Mouse (Mus musculus): ENCODE results near the gene Fam57a. TPM values are rescaled to one million over a fixed set of nuclear protein-coding genes. Genes with fewer than 3 reads are reported as not detected.

Gene Fam57a
- total RNA-seq (2021), result 1 to 10 TPM; 1.6 to 2.8 TPM
- long read RNA-seq, experiment 1, partial matches to known transcripts, result 0 of 1 reads
- long read RNA-seq, experiment 1, other reads (novel, unspliced or antisense), result 0 of 1 reads
- long read RNA-seq, experiment 2, partial matches to known transcripts, result 0 of 2 reads
- long read RNA-seq, experiment 2, other reads (novel, unspliced or antisense), result 1 of 2 reads

DNA sequence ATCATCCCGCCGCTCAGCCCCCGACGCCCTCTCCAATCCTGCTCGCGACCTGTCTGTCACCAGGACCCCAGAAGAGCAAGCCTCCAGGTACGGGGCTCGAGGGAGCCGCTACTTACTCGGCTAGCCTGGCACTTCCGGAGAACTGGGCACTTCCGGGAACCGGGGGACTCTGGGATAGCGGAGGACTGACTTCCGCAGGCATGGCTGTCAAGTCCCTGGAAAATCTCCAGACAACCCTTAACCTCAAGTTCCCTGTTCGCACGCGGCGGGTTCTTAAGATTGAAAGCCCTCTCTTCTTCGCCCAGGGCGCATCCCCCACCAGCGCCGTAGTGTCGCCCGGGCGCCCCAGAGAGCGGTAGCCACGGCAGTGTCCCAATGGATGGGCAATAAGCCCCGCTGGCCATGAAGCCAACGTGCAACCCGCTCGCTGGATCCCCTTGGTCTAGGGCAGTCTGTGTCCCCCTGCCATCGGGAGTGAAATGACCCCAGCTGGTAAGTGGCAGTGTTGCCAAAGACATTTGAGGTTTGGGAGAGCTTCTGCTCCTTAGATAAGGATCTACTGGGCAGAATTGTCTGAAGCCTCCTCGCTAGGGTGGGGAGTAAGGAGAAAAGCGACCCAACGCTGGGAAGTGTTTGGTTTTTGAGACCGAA, at the start of gene Fam57a, which contains the start of gene Vps53:
Gene Fam57a, plus strand, starts transcription at position 177 of the 651 bp plus-strand sequence.
Gene Vps53, minus strand, starts transcription at position 153 of the 651 bp plus-strand sequence.
- DNase-seq, result peak; percentile 83

DNA sequence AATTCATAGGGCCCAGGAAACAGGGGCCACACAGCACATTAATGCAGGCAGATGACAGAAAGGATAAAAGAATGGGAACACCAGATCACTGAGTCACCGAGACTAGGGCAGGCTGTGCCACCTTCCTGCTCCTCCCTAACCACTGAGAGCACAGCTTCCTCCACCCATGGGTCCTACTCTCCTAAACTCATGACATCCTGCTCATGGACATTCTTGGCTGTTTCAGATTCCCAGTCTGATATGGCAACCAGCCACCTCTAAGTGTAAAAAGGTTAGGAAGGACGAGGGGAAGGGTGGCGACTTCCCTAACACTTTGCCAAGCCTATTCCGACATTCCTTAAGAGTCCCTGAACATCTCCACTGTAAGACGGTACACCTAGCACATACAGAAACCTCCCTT, 48.6 kb upstream of the Fam57a start:
- DNase-seq, result peak; percentile 34

DNA sequence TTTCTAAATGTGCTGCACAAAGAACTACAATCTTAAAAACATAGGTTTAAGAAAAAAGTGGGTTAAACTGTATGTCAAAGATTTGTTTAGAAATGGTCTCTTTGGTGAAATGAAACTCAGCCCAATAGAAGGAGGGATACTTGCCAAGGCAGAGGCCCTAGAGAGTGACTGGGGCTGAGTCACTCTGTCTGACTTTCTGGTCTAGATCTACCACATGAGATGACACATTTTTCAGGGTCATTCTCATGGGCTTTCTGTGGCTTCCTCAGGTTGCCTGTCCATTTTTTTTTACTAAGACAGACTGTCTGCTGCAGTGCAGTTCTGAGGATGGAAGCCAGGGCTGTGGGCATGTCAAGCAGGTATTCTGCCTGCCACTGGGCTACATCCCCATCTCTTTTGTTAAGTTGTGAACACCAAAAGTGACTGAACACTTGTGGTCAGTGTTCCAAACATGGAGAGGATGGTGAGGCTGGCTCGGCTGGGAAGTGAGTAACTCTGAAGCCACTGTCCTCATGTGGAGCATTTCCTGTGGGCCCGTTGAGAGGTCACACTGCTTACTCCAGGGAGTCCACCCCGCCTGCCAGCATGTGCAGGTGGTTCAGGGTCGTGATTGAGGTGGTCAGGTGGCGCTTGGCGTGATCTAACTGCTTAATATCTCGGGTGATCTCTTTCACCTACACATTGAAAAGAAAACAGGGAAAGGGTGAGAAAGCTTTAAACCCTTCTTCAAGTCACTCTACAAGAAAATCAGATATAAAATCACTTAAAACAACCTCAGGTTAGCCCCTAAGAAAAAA, 43.6 kb upstream of the Fam57a start:
- DNase-seq, result no peak

GRCm38 (mm10) chr11:76137996-76138395, 41.5 kb upstream of the Fam57a start:
- no peak for DNase-seq

DNA sequence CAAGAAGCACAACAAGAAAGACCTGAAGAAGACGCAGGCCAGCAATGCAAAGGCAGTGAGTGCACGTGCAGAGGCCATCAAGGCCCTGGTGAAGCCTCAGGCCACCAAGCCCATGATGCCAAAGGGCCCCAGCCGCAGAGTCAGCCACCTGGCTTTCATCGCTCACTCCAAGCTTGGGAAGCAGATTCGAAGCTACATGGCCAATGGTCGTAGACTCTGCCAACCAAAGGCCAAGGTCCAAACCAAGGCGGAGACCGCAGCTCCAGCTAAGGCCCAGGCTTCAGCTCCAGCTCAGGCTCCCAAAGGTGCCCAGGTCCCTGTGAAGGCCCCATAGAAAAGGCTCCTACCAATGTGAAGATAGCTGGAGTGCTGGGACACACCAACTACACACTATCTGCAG, 35.1 kb upstream of the Fam57a start:
- DNase-seq, result no peak

DNA sequence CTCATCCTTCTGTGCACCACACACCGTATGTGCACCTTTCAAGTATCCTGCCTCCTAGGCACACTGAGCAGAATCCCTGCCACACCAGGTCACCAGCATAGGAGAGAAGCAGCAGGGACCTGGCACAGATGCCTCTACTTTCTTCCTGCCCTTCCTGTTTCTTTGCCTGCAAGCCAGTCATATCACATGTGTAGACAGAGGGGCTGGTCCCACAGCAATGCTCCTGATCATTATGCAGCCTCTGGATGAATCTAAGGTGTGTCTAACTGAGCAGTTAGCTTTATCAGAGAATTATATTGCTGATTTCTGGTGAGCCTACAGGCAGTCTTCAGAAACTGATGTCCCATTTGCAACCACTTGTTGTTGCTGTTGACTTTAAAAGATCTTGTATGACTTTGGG, 34.3 kb upstream of the Fam57a start:
- no peak for DNase-seq

DNA sequence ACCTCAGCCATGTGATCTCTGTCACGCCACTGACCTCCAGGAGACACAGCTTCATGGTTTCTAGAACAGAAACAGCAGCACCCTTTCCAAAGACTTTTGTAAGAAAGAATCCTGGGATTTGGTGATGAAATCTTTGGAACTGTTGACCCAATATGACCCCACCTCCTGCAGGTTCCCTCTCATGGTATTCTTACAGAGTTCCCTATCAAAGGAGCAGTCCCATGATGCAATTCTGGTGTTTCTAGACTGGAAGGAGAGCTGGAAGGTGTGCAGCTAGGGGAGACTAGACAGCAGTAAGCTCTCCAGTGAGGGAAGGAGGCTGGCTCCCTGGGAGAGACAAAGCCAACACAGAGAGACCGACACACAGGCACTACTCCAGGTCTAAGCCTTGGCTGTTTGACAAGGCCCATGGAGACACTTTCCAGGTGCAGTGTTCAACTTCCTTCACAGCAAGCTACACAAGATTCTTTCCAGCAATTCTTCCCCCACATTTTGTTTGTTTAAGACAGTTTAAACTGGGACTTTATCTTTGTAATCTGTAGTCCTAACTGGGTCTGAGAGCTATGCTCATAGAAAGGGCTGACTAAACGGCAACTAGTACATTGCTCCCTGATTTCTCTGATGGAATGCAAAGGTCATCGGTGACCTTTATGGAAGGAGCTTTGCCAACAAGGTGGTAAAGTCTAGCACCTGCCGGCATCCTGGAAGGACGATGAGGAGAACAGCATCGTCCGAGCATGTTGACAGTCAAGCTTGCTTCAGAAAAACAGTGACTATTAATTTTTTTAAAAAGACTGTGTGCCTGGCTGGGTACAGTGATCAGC, 33.1 kb upstream of the Fam57a start:
- no peak for DNase-seq

DNA sequence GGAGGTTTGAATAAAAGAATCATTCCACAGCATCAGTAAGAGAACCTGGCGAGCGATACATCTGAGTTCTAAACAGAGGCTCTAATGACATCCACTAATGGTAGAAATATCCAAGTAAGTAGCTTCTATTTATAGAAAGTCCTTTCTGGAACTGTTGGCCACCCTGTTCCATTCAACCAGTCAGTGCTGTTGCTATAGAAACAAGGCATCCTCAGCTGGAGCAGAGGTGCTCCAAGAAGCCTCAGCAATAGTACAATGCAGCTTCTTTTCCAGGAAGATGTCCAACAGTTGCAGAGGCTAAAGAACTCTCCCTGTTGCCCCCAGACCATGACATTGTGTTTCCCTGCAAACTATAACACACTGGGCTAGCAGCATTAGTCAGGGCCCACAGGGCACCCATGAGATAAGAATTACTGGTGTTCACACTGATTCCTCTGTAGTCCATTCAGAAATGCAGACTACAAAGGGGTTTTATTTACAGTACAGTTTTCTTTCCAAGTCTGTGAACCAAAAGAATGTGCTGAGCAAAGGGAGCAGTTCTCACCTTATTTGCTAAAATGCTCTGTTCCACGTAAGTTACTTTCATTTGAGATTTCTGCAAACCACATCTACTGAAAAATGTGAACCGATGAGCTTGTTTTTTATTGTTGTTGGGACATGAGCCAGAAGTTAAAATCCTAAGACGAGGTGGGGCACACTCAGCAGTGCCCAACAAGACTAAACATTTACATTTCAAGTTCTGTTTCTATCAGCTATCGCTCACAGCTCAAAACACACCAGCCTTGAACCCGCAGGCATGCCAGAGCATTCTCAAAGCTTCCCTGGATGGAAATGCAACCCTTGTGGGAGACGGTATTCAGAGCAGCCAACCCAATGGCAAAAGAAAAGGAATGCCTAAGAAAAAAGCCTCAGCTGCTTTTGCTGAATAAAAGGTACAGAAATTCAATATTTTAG, 31.1 kb upstream of the Fam57a start:
- DNase-seq, result no peak

- no peak for DNase-seq
These were observed 28.5 kb upstream of the Fam57a start for GRCm38 (mm10) chr11:76150980-76151379.

DNA sequence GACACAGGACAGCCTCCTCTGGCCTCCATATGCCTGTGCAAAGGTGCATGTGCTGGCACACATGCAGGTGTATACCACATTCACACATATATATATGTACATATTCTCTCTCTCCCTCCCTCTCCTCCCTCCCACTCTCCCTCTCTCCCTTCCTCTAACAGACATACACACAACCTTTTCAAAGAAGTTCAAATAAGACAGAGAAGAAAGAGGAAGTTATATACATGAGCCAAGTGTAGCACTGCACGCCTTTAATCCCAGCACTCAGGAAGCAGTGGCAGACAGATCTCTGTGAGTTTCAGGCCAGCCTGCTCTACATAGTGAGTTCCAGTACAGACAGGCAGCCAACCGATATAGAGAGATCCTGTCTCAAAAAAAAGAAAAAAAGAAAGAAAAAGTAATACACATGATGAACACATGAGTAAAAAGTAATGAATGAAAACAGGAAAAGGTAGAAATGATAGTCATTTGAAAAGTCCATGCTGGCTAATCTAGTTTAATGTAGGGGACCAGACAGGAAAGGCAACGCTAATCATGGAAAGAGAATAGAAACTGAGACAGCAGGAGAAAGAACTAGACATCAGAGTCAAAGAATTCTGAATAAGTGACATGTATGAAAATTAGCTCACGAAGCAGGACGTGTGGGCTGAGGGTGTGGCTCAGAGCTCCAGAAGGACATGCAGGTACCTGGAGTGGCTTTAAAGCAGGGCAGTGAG, 26.1 kb upstream of the Fam57a start:
- DNase-seq, result no peak

- no peak for DNase-seq
These were observed 25.3 kb upstream of the Fam57a start for GRCm38 (mm10) chr11:76154200-76154599.

- no peak for DNase-seq
These were observed 24.6 kb upstream of the Fam57a start for GRCm38 (mm10) chr11:76154861-76155260.

DNA sequence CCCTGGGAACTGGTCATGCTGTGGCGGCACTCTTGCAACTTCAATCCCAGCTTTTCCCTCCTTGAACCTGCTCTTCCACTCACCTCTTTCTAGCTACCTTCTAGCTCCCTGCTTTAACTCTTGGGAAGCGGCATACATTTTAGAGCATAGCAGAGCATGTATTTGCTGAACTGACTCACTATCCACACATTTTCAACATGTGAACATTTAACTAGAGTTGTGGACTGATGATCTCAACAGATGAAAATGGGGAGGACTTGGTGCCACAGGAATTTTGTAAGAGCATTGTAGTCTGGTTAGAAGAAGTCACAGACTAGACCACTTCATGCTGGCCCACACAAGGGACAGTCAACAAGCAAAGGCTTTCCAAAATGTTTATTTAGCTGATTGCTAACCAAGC, 21.1 kb upstream of the Fam57a start:
- no peak for DNase-seq

- no peak for DNase-seq
These were observed 19.2 kb upstream of the Fam57a start for GRCm38 (mm10) chr11:76160251-76160650.

DNA sequence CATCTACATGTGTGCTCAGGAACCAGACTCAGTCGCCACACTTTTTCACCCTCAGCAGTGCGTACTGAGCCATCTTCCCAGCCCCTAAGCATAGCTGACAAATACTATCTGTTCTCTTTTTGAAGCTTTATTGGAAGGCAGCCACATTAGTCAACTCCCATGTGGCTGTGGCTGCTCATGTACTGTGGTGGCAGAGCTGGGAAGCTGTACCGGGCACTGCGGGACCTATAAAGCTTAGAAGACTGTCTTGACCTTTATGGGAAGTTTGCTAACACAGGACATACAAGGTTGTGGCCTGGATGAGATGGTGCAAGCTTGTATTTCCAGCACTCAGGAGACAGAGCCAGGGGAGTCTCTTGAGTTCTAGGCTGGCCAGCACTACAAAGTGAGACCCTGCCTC, 12.8 kb upstream of the Fam57a start:
- no peak for DNase-seq

- DNase-seq, result peak; percentile 29
These were observed 12.2 kb upstream of the Fam57a start for GRCm38 (mm10) chr11:76167079-76167765.

GRCm38 (mm10) chr11:76168976-76169375, 10.5 kb upstream of the Fam57a start:
- DNase-seq, result no peak

DNA sequence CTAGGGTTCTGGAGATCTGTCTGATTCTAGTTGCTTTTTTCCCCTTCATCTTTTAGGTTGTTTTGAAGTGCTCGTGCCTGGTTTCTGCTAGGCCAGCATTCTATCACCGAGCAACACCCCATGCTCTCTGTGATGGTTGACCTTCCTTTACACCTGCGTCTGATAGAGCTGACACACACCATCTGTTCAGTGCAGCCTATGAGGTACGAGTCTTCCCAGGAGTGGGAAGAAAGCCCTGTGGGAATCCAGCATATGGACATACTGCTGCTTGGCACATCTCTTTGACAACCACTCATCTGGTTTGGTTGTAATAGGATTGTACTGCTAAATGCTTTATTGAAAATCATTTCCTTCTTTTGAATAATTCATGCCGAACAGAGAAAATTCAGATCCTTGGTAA, 9.3 kb upstream of the Fam57a start:
- no peak for DNase-seq

- no peak for DNase-seq
These were observed 561 bp upstream of the Fam57a start for GRCm38 (mm10) chr11:76178726-76179494.
